Mouse (Mus musculus): ENCODE data around the gene Stac2.

The Stac2 gene

GRCm38 (mm10) chr11:98052989-98053834 is at the start of gene Stac2:
Gene Stac2, minus strand, starts transcription at chr11:98053462.
- DNase-seq: peak; percentile 81 to 88

DNA sequence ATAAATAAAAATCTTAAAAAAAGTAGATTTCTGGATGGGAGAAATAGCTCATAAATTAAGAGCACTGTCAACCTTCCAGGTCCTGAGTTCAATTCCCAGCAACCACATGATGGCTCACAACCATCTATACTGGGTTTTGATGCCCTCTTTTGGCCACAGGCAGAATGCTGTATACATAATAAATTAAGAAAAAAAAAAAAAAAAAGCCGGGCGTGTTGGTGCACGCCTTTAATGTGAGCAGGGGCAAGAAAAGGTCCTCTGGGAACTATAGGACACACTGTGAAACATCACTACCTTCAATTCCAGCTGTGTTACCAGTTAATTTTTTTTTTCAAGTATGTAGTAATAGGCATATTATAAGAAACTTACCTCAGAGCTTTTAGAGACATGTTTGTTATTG is 48.1 kb upstream of the Stac2 start:
- no peak for DNase-seq

- peak; percentile 66 to 67 for DNase-seq
Observed at GRCm38 (mm10) chr11:98090583-98090982, 37.3 kb upstream of the Stac2 start.

- DNase-seq: peak in 1 of 2 experiments; percentile 47
Observed at GRCm38 (mm10) chr11:98088224-98088623, 35.0 kb upstream of the Stac2 start.

DNA sequence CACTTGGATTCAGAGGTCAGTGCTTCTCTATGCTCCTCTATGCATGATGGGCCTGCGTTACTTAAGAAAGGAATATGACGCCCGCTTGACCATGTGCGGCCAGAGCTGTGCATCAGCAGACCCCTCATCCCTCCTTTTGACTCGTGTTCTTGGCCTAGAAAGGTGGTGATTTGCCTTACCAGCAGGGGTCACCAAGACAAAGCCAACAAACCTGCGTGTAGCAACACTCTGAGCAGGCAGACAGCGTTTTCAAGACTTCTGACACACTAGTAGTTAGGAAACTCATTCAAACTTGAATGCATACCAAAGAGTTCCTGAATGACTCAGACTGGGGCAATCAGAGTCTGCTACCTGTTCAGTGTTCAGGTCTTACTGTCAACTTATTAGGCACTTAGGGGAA is 33.3 kb upstream of the Stac2 start:
- no peak for DNase-seq

DNA sequence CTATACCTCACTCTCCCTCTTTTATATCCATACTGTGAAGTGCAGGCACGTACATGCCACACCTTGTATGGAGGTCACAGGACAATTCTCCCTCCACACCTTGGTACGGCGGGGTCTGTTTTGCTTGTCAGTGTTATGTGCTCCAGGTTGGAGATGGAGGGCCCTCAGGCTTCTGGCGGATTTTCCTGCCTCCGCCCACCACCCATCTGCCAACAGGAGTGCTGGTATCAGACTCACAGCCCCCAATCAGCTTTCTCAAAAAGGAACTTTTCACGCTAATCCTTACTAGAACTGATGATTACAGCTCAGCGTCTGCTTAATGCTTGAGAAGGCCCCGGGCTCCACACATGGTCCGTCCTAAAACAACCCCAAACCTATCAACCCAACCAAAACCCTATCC is 32.9 kb upstream of the Stac2 start:
- DNase-seq: no peak

GRCm38 (mm10) chr11:98082745-98083144 is 29.5 kb upstream of the Stac2 start:
- no peak for DNase-seq

DNA sequence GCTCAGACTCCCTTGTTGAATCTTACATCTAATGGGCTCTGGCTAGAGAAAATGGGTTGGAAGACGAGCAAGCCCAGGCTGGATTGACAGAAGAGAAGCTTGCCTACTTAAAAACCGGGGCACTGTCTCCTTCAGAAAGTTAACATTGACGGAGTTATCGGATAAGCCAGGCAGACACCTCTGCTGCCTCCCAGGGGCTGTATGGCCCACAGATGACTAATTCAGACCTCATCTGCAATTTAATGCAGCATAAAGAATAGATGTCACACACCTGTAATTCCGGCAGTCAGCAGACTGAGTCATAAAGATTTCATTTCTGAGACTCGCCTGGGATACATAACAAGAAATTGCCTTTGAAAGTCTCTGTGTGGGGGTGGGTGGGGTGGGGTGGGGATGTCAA is 27.2 kb upstream of the Stac2 start:
- no peak for DNase-seq

DNA sequence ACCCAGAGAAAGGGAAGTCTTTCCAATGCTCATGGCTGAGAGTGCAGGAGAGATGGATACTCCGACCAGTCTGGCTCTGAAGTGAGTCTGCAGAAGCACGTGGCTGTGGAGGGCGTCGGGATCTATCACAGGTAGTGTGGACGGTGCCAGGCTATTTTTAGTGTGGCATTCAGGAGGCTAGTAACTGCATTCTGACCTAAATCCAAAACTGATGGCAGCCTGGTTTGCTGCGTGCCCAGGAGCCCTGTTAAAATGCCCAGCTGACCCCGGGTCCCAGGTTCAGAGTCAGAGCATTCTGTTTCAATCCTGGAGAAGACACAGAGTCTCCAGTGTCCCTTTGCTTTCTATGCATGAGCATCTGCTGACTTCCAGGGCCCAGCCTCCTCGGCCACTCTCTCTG is 23.8 kb upstream of the Stac2 start:
- peak; percentile 57 to 67 for DNase-seq

- DNase-seq: peak; percentile 95 to 98
Observed at GRCm38 (mm10) chr11:98075195-98075808, 22.0 kb upstream of the Stac2 start.

- no peak for DNase-seq
Observed at GRCm38 (mm10) chr11:98073442-98073841, 20.2 kb upstream of the Stac2 start.

DNA sequence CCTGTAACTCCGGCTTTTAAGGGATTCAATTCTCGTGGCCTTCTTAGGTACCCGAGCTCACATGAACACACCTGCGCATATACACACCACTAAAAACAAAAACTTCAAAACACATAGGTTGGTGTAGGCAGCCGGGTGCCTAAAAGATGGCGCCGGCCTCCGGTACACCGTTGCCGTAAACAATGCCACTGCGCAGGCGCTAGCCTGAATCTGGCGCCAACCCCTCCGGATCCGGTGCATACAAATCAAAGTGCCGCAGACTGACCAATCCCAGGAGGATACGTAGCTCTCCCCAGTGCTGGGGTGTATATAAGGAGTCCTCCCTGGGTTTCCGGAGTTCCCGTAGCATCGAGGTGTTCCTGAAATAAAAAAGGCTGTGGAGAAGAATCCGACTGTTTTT is 14.0 kb upstream of the Stac2 start:
- DNase-seq: no peak

- DNase-seq: no peak
Observed at GRCm38 (mm10) chr11:98066201-98066600, 12.9 kb upstream of the Stac2 start.

DNA sequence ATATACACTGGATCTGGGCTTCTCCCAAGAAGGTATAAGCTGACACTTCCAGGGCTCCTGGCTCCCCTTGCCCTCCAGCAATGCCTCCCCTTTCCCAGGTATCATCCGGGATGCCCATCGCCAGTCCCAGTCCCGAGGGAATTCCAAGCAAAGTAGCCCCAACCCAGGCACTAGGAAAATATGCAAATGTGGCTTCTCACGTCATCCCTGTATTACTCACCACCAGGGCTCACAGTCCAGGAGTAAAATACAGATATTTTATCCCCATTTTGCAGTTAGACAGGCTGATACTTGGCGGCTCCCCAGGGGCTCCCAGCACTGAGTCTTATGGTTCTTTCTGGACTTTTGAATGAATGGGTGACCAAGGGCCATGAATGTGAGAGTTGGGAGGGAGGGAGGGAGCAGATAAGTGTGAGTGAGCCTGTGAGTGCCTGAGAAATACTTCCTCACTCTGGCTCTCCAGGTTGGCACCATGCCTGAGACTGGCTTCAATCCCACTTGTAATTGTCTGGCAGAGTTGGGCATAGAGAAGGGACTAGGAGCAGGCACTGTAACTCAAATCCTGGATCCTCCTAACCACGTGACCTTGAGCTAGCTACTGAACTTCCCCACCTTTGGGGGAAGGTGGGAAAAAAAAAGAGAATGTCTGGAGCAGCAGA is 8.8 kb upstream of the Stac2 start:
- peak; percentile 89 to 91 for DNase-seq

GRCm38 (mm10) chr11:98061441-98061840 is 8.2 kb upstream of the Stac2 start:
- no peak for DNase-seq

- DNase-seq: no peak
Observed at GRCm38 (mm10) chr11:98060104-98060692, 6.9 kb upstream of the Stac2 start.

DNA sequence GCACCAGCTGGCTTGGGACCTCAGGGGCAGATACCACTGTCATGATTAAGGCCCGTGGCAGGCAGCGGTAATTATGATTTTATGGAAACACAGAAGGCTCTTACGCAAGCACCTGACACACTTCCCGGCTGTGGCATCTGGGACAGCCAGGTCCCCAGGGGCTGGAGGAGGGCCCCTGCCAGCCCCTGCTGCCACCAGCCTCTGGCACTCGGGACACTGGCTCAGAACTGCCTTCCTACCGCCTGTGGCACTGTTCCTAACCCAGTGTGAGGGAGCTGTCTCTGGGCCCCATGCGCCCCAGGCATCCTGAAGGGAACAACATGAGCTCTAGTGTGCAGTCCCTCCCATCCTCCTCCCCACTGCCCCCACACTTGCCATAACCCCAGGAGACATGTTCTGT is 6.4 kb upstream of the Stac2 start:
- peak in 1 of 2 experiments; percentile 56 for DNase-seq

DNA sequence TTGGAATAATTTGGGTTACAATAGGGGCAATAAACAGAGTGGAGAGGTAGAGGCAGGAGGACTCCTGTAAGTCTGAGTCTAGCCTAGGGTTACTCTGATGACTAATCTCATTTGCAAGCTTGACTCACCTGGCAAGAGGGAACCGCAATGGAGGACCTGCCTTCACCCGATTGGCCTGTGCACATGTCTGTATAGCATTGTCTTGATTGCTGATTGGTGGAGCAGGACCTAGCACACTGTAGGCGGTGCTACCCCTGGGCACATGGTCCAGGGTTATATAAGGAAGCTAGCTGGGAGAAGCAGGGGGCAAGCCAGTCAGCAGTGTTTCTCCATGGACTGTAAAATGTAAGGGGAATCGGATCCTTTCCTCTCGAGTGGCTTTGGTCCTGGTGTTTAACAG is 4.7 kb upstream of the Stac2 start:
- DNase-seq: peak in 1 of 2 experiments; percentile 47

DNA sequence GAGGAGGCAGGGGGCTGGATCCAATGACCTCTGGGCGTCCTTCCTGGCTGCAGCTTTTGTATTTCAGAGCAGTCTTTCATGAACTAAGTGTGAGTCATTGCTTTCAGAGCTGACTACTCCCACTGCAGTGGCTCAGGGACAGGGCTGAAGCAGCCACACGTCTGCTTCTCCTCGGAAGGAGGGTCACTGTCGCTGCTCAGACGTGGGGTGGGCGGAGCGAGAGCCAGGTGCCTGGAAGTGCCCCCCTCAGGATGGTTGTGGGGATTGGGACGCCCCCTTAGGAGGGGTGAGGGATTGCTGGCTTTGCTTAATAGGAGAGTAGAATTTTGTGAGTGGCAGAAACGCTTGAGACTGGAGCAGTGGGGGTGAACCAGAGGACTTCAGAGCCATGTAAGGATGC is 4.2 kb upstream of the Stac2 start:
- no peak for DNase-seq

DNA sequence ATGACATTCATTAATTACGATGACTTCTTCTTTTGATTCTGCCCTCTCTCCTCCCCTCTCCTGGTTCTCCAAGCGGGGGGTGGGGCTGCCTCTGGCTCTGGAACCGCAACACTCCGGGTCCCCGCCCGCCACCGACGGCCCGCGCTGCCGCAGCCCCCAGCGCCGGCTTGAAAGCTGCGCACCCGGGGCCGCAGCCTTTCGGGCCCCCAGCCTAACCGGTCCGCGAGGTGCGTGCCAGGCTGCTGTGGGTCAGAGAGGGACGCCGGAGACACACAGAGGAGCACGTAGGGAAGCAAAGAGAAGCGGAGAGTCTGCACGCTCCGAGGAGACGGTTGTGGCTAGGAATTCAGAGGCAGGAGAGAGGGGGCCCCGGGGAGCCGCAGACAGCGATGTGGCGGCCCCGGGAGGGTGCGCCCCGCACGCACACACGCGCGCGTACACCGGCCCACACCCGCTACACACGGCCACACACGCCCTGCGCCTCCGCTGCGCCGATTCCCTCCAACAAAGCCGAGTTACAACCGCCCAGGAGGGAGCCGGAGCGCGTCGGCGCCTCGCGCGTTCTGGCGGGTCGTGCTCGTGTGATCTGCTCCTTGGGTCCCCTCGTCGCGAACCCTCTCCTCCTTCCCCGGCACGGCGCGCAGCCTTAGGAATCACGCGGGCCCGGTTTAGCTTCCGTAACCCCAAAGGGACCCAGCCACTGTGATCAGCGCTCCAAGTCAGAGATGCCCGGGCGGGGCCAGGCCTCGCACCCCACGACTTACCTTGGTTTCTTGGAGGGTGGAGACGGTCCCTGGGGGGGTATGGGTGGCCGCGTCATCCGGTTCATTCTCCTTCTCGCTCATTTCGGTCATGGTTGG is 903 bp downstream of the Stac2 start:
- peak in 1 of 2 experiments; percentile 37 for DNase-seq

DNA sequence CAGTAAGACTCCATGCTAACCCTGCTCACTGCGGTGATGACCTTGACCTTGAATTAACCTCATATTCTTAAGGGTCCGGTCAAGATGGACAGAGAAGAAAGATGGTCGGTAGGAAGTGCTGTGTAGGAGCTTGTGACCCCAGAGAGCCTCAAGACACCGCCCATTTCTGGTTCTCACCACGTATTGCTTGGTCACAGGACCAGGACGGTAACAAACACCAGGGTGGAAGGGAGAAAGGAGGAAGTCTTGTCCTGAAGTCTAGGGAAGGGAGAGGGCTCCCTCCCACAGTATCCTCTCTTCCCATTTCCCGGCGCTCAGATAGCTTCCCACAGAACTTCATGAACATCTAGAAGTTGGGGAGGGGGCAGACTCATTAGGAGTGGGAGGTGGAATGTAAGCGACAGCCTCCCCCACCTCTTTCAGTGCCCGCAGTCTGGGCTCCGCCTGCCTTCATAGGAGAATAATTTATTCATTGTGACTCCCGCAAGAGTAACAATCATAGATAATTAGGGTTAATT is 1.6 kb downstream of the Stac2 start:
- no peak for DNase-seq

DNA sequence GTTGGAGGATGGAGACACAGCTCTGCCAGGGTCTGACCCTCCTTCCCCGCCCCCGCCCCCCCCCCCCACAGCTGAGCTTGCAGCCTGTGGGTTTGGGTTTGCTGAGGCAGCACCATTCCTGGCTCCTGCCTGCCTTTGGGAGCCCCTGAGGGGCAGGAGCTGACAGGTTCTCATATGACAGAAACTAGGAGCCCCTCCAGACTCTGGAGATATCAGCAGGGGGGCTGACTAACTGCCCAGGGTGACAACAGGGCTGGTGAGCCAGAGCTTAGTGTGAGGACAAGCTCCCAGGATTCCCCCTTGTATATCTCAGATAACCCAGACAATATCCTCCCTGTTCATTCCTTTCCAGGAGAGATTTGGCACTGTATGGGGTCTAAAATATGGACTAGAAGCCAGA is 2.3 kb downstream of the Stac2 start:
- DNase-seq: no peak
